Mouse (Mus musculus) frontal cortex, postnatal 10 days (tissue): Measurements from ENCODE around the gene Cpn1.

ENCODE experiments used
- DNase-seq, 2 experiments: peaks; one replicate each; pipeline ENCODE4 v3.0.0; 2022; ENCODE audit warnings: low spot score in 2 of 2, mixed read lengths in 1 of 2

Cpn1 gene

GRCm38 (mm10) chr19:43912775-43913486 is 73.4 kb downstream of the Cpn1 start:
- DNase-seq: no peak

GRCm38 (mm10) chr19:43906492-43906891 is 79.9 kb downstream of the Cpn1 start:
- no peak for DNase-seq
